Mouse (Mus musculus): Measurements from ENCODE around the gene Irgc1. TPM values are rescaled to one million over a fixed set of nuclear protein-coding genes. Genes with fewer than 3 reads are reported as not detected.

Irgc1 gene
- polyA plus RNA-seq, 1 experiment, result not detected

DNA sequence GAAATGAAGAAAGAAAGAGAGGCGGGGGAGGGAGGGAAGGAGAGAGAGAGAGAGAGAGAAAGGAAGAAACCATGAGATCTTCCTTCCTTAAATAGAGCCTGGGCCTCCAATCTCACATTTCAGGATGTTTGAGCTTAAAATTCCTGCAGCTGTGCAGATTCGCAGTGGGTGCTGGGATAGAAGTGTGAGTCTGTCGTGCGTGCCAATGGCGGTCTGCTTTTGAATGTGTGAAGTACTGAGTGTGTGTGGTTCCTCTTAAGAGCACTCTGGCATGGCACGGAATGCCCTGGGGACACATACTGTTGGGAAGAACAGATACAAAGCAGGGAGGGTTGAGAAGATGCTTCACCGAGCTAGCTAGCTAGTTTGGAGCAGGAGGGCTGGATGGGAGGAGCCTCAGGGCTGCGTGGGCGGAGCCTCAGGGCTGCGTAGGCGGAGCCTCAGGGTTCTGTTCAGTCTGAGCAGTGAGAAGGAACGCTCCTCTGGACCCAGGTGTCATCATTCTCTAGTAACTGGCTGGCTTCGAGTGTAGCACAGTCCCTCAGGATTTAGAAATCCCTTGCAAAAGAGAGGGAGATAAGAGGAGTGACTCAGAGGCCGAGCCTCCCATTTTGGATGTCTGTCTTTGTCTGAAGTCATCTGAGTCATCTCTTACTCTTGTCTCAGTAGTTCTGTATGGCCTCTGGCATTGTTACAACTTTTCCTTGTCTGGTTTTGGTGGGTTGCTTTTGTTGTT, 3.1 kb downstream of the Irgc1 start:
- DNase-seq (ENCODE audit: low read depth), result no peak
- TF ChIP-seq POLR2A (IDR thresholded peaks at IDR 0.05; ENCODE audit: borderline replicate concordance, extremely low read depth, insufficient read depth, insufficient read length, poor library complexity, severe bottlenecking), result no peak
- no peak for TF ChIP-seq CTCF (IDR thresholded peaks at IDR 0.05; ENCODE audit: borderline replicate concordance, extremely low read depth, insufficient read depth, insufficient read length)

DNA sequence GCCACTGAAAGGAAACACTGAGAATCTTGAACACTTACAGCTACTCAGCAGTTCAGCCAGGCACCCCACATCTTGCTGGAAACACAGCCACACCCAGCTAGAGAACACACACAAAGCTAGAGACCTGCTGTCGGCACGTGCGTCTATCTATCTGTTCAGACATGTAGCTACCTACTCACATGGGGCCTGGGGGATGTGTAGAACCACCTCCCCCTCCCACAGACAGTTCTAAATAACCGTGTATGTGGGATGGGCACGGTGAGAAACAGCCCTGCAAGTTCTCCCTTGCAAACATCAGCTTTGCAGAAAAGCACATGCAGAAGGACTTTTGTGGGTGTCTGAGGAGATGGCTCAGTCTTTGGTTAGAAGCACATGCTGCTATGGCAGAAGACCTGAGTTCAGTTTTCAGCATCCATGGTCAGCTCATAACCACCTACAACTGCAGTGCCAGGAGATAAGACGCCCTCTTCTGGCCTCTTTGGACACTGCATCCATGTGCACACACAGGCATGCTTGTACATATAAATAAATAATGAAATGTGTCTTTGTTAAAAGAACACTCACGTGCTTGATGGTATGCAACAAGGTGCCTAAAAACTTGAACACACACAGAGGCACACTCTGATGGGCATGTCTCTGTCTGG, 5.3 kb downstream of the Irgc1 start:
- no peak for DNase-seq (ENCODE audit: low read depth)
- TF ChIP-seq CTCF (IDR thresholded peaks at IDR 0.05; ENCODE audit: borderline replicate concordance, extremely low read depth, insufficient read depth, insufficient read length) (no peak), POLR2A (IDR thresholded peaks at IDR 0.05; ENCODE audit: borderline replicate concordance, extremely low read depth, insufficient read depth, insufficient read length, poor library complexity, severe bottlenecking) (no peak)

DNA sequence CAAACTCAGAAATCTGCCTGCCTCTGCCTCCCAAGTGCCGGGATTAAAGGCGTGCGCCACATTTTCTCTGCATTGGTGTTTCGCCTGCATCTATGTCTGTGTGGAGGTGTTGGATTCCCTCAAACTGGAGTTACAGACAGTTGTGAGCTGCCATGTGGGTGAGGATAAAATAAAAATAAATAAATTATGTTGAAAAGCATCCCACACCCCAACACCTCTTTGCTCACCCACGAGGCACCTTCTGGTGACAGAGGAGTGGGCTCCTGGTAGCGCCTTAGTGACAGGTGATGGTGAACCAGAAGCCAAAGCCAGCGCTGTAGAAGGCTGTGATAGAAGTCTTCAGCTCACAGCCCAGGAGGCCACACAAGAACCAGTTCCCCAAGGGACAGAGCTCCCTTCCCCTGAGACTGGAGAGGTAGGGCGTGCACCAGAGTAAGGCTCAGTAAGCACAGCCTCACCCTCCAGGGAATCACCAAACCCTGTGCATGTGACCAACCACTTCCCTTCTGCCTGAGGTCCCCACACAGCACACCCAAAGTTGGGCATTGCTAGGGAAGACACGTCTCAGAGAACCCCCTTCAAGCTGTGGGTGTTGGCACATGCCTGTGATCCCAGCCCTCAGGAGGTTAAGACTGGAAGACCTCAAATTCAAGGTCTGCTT, 6.7 kb downstream of the Irgc1 start:
- TF ChIP-seq CTCF (IDR thresholded peaks at IDR 0.05; ENCODE audit: borderline replicate concordance, extremely low read depth, insufficient read depth, insufficient read length), result no peak

DNA sequence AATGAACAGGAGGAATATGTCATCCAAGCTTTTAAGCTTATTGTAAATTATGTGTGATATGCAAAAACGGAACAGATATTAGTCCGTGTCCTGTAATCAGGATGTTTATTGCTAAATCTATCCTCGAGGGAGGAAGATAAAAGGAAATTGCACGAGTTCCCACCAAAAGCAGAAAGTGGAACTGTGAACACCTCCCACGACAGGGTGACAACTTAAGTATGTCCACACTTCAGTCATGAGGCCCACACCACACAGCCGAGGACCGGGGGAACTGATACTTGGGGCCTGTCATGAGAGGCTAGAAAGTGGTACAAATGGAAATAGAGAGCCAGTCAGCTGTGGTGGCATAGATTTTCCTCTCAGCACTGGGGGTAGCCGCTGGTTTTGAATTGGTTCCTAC, 9.8 kb downstream of the Irgc1 start:
- TF ChIP-seq CTCF (IDR thresholded peaks at IDR 0.05; ENCODE audit: borderline replicate concordance, extremely low read depth, insufficient read depth, insufficient read length) (no peak), POLR2A (IDR thresholded peaks at IDR 0.05; ENCODE audit: borderline replicate concordance, extremely low read depth, insufficient read depth, insufficient read length, poor library complexity, severe bottlenecking) (no peak)

More for the DNA sequence above, 6.7 kb downstream of the Irgc1 start:
- DNase-seq (ENCODE audit: low read depth), result no peak

DNA sequence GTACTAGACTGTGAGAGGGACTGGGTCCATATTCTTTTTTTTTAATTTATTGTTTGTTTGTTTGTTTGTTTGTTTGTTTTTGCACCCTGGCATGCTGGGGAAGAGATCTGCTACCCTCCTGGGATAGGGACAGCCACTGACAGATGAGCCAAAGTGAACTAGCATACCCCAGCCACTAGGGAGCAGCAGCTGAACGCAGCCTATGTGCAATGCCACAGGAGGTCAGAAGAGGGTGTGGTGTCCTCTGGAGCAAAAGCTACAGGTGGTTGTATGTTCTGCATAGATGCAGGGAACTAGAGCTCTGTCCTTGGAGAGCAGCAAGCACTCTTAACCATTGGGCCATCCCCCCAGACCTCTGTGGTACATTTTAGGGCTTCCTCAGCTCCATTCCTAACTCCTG, 10.3 kb downstream of the Irgc1 start:
- TF ChIP-seq CTCF (IDR thresholded peaks at IDR 0.05; ENCODE audit: borderline replicate concordance, extremely low read depth, insufficient read depth, insufficient read length), result peak; percentile 76
- no peak for TF ChIP-seq POLR2A (IDR thresholded peaks at IDR 0.05; ENCODE audit: borderline replicate concordance, extremely low read depth, insufficient read depth, insufficient read length, poor library complexity, severe bottlenecking)
- peak; percentile 48 for DNase-seq (ENCODE audit: low read depth)

More for the DNA sequence above, 9.8 kb downstream of the Irgc1 start:
- no peak for DNase-seq (ENCODE audit: low read depth)

DNA sequence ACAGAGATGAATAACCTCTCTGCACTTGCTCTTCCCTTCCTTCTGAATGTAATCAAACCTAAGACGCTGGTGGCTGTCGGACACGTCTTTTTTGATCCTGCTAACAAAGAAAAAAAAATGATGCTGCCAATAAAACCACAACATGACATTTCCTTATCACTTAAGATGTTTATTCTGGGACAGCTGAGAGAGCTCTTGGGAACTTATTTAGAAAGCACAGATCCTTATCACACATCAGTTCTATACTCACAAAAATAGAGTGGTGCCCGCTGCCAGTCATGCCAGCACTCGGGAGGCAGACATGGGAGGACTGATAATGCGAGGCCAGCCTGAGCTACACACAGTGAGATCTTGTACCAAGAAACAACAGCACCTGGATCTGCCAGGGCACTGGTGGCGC, 12.2 kb downstream of the Irgc1 start:
- no peak for DNase-seq (ENCODE audit: low read depth)
- TF ChIP-seq POLR2A (IDR thresholded peaks at IDR 0.05; ENCODE audit: borderline replicate concordance, extremely low read depth, insufficient read depth, insufficient read length, poor library complexity, severe bottlenecking), result no peak
- no peak for TF ChIP-seq CTCF (IDR thresholded peaks at IDR 0.05; ENCODE audit: borderline replicate concordance, extremely low read depth, insufficient read depth, insufficient read length)

DNA sequence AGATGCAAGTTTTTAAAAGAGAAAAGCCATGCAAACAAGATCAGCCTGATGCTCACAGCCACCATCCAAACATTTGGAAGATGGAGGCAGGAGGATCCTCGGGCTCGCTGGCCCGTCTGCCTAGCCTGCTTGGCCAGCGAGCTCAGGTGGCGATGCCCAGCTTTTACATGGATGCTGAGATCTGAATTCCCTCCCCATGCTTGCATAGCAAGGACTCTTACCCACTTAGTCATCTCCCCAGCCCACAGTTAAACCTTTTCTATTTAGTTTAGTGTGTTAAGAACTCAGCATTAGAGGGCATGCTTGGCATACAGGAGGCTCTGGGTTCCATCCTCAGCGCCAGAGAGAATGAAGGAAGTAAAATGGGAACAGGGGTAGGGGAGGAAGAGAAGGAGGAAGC, 12.9 kb downstream of the Irgc1 start:
- TF ChIP-seq POLR2A (IDR thresholded peaks at IDR 0.05; ENCODE audit: borderline replicate concordance, extremely low read depth, insufficient read depth, insufficient read length, poor library complexity, severe bottlenecking) (no peak), CTCF (IDR thresholded peaks at IDR 0.05; ENCODE audit: borderline replicate concordance, extremely low read depth, insufficient read depth, insufficient read length) (no peak)
- DNase-seq (ENCODE audit: low read depth), result no peak

DNA sequence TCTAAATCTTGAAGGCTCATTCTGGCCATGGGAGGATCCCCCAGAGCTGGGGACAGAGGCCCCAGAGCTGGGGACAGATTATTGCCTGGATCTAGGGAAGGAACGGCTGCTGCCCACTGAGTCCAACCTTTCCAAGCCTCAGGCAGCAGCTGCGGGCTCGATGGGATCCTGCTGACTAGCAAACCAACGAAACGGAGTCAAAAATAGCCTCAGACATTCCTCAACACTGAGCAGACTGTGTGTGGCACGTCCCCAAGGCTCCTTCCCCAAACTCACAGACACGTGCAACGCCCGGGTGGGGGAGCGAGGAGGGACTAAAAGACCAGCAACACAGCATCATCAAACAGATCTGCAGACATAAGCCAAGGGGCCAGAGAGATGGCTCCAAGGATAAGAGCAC, 14.1 kb downstream of the Irgc1 start:
- TF ChIP-seq CTCF (IDR thresholded peaks at IDR 0.05; ENCODE audit: borderline replicate concordance, extremely low read depth, insufficient read depth, insufficient read length) (no peak), POLR2A (IDR thresholded peaks at IDR 0.05; ENCODE audit: borderline replicate concordance, extremely low read depth, insufficient read depth, insufficient read length, poor library complexity, severe bottlenecking) (no peak)
- no peak for DNase-seq (ENCODE audit: low read depth)

DNA sequence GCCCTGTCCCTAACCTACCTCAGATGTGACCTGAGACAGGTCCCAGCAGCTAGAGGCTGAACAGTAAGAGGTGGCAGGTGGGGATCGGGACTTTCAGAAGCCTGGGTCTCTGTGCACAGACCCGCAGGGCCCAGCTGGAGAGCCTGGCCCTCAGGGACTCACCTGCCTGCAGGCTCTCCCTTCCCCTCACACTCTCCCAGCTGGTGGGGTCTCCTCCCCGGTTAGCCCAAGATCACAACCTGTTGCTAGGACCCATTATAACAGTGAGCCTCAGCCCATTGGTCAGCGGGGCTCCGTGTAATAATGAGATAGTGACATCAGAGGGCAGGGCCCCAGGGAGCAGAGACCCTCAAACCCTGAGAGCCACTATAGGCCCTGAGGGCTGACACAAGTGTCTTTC, 16.8 kb downstream of the Irgc1 start:
- TF ChIP-seq POLR2A (IDR thresholded peaks at IDR 0.05; ENCODE audit: borderline replicate concordance, extremely low read depth, insufficient read depth, insufficient read length, poor library complexity, severe bottlenecking) (no peak), CTCF (IDR thresholded peaks at IDR 0.05; ENCODE audit: borderline replicate concordance, extremely low read depth, insufficient read depth, insufficient read length) (no peak)

DNA sequence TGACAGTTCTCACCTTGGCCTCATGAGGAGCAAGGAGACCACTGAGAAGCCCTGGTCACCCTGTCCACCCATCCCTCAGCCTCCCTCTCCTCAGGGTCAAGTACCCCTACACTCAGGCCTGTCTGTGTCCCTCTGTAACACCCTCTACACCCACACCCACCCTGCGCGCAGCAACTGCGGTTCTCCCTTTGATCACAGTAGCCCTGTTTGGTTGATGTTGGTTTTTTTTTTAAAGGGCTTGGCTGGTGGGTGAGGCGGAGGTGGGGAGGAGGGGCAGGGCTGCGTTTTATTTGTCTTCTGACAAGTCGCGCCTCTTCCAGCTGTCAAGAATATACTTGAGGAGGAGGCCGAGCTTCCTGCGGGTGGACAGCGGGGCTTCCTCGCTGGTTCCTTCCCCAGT, 20.4 kb downstream of the Irgc1 start:
- TF ChIP-seq POLR2A (IDR thresholded peaks at IDR 0.05; ENCODE audit: borderline replicate concordance, extremely low read depth, insufficient read depth, insufficient read length, poor library complexity, severe bottlenecking) (no peak), CTCF (IDR thresholded peaks at IDR 0.05; ENCODE audit: borderline replicate concordance, extremely low read depth, insufficient read depth, insufficient read length) (no peak)
- DNase-seq (ENCODE audit: low read depth), result no peak

More for the DNA sequence above, 16.8 kb downstream of the Irgc1 start:
- DNase-seq (ENCODE audit: low read depth), result no peak

DNA sequence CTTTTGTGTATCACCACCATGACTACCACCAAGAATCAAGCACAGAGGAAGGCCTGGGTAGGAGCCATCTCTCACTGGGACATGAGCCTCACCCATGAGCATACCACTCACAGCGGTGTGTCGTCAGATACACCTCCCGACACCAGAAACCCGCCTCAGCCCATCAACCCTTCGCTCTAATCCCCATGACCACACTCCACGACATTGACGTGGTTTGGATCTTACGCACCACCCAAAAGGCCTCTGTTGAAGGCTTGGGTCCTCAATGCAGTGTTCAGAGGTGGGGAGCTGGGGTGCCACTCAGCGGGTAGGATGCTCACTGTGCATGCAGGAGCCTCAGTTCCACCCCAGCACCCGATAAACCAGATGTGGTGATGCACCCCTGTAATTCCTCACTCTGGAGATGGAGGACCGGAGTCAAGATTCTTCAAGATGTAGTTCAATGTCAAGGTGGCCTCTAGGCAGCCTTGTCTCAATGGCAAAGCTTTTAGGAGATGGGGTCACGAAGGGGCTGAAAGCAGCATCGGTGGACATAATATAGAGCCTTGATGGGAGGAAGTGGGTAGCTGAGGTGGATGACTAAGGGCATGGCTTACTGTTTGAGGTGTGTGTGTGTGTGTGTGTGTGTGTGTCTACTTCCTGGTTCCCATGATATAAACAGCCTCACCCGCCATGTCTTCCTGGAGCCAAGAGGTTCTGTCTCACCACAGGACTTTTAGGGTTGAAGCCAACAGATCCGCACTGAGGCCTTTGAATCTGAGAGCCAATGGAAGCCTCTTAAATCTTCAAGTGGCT, 21.3 kb downstream of the Irgc1 start:
- no peak for DNase-seq (ENCODE audit: low read depth)
- no peak for TF ChIP-seq CTCF (IDR thresholded peaks at IDR 0.05; ENCODE audit: borderline replicate concordance, extremely low read depth, insufficient read depth, insufficient read length)
- TF ChIP-seq POLR2A (IDR thresholded peaks at IDR 0.05; ENCODE audit: borderline replicate concordance, extremely low read depth, insufficient read depth, insufficient read length, poor library complexity, severe bottlenecking), result no peak

All from brain, embryonic 14.5 days (tissue).